Mouse (Mus musculus) intestine, embryonic 16.5 days (tissue): ENCODE results near the gene Gins2. TPM values are rescaled to one million over a fixed set of nuclear protein-coding genes. Genes with fewer than 3 reads are reported as not detected.
A peak's percentile ranks its signal among the peaks of the same experiment; 100 is the strongest.

Experiments used
- ATAC-seq: fragments of 200-750 bp; cut with Nextera tagmentation; 2 replicates; pipeline ENCODE4 v1.8.0; 2017; ENCODE audit warnings: moderate TSS enrichment, moderate library complexity
- H3K27ac ChIP-seq: fragments of 300-500 bp; sonication (generic); 2 replicates; pipeline ENCODE4 v1.5.1; 2014; ENCODE audit warnings: mild to moderate bottlenecking, low read length
- H3K27me3 ChIP-seq: fragments of 300-500 bp; sonication (generic); replicated peaks from 2 replicates; pipeline ENCODE4 v1.6.1; 2014; ENCODE audit warnings: low read length, control low read depth, mixed read lengths; ENCODE audit not compliant: control insufficient read depth, insufficient read depth
- H3K36me3 ChIP-seq: fragments of 300-500 bp; sonication (generic); 2 replicates; pipeline ENCODE4 v1.6.1; 2014; ENCODE audit warnings: low read length, control low read depth; ENCODE audit not compliant: control insufficient read depth, insufficient read depth
- H3K4me1 ChIP-seq: fragments of 300-500 bp; sonication (generic); 2 replicates; pipeline ENCODE4 v1.6.1; 2014; ENCODE audit warnings: low read length, control low read depth, mixed read lengths; ENCODE audit not compliant: control insufficient read depth, insufficient read depth
- H3K4me2 ChIP-seq: fragments of 300-500 bp; sonication (generic); 2 replicates; pipeline ENCODE4 v1.6.1; 2014; ENCODE audit warnings: low read depth, low read length, control low read depth
- H3K4me3 ChIP-seq: fragments of 300-500 bp; sonication (generic); 2 replicates; pipeline ENCODE4 v1.5.1; 2014; ENCODE audit warnings: mild to moderate bottlenecking, low read length
- H3K9ac ChIP-seq: fragments of 300-500 bp; sonication (generic); 2 replicates; pipeline ENCODE4 v1.6.1; 2014; ENCODE audit warnings: low read depth, low read length
- H3K9me3 ChIP-seq: fragments of 300-500 bp; sonication (generic); 2 replicates; pipeline ENCODE4 v1.6.1; 2016; ENCODE audit warnings: low read length, control low read depth; ENCODE audit not compliant: control insufficient read depth
- whole genome bisulfite sequencing: fragments of 180-500 bp; shearing (Covaris S2); extraction: QIAGEN DNeasy Blood & Tissue Kit; methylation state at CpG from one replicate; pipeline ENCODE4 v1.1.7; 2014; 5-methylcytosine and 5-hydroxymethylcytosine counted together
- polyA plus RNA-seq: library from polyadenylated mRNA; unstranded; fragments of >200 nt; fragmentation: Nextera tagmentation; extraction: Ambion mirVana; gene quantifications from 2 replicates; pipeline ENCODE4 v1.2.1, GENCODE M21; 2015

Gins2 gene
- polyA plus RNA-seq, 1 experiment from 2014 or later, result 87.5 TPM

DNA sequence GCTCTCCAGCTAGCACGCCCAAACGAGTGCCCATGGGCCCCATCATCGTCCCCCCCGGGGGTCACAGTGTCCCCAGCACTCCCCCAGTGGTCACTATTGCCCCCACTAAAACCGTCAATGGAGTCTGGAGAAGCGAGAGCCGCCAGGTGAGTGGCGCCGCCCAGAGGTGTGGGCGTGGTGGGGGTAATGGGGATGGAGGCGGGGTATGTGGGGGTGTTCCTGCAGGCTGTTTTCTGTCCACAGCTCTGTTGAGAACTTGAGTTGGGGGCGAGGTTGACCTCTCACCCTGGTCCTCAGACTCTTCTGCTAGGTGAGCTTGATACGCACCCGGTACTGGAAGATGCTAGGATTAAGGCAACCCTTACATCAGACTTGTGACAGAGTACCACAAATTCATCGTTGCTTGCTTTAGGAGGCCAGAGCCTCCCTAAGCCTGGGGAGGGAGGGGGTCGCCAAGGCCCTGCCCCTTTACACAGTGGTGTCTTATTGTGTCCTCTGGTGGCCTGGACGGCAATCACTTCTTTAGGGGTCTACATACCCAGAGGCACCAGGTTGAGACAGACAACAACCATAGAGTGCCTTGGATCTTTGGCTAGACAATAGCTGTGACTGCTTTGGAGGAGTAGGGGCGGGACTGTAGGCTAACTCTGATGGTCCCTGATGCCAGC, 26.3 kb downstream of the Gins2 start:
- WGBS, result 83% methylated on average over 18 of the region's 18 CpGs
- no peak for ATAC-seq
- Histone ChIP-seq H3K27ac (peak overlapping the region; percentile 71), H3K9ac (peak overlapping the region; percentile 48), H3K4me1 (peaks cover 54% of the 10 kb centered on the region), H3K27me3 (no peaks in the 10 kb centered on the region), H3K4me3 (no peak overlapping the region), H3K4me2 (no peak overlapping the region), H3K9me3 (no peaks in the 10 kb centered on the region), H3K36me3 (peaks cover 16% of the 10 kb centered on the region)

DNA sequence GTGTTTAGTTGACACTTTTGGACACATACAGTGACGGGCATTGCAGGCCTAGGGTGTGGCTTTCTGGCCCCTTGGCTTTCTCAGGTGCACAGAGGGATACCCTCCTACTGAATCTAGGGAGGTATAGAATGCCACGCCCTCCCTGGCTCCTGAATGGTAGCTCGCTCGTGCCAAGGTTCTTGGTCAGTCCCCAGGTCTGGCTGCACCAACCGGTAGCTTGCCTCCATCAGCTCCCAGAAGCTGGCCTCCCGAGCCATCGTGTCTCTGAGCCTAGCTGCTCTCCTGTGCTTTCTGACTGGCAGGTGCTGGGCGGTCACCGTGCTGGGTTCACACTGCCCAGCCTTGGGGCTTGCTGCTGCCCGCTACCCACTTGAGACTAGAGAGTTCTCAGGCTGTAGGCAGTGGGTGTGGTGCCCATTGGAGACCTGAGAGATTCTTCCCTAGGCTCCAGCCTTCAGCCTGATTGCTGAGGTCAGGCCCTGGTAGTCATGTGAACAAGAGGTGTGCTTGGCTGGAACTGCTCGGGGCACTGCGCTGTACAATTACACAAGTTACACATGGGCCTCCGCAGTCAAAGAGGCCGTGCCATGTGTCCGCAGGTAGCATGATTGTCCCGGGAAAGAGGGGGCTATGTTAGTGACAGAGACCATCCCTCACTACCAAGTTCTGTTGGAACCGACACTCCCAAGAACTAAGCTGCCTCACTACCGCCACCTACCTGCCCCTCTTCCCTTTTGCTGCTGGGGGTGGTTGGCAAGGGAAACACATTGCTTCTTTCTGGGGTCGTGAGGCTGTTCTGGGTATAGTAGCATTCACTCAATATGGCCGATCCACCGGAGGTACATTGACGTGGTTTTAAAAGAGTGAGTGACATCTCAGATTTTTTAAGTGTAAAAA, 27.3 kb downstream of the Gins2 start:
- no peak for ATAC-seq
- Histone ChIP-seq H3K4me2 (no peak overlapping the region), H3K36me3 (peaks cover 5% of the 10 kb centered on the region; the same call in 1 of the 2 replicates), H3K9me3 (no peaks in the 10 kb centered on the region), H3K9ac (no peak overlapping the region), H3K4me1 (peaks cover 63% of the 10 kb centered on the region), H3K27ac (peak overlapping the region; percentile 24), H3K4me3 (no peak overlapping the region), H3K27me3 (no peaks in the 10 kb centered on the region)
- WGBS, result 82% methylated on average over 22 of the region's 22 CpGs

DNA sequence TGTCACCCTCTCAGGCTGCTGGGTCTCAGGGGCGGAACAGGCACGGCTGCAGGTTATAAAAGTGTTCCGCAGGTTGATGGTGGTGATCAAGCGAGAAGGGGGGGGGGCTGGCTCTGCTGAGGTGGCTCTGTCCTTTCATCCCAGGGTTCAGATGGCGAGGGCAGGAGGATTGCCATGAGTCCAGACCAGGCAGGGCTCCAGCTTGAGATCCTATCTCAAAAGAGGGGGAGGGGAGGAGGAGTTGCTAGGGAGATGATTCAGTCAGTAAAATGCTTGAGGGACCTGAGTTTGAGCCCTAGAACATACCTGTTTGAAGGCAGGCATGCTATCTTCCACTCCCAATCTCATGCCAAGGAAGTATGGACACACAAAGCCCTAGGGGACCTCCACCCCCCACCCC, 28.6 kb downstream of the Gins2 start:
- H3K36me3 ChIP-seq, result no peaks in the 10 kb centered on the region
- H3K9ac ChIP-seq, result no peak overlapping the region
- 84% methylated on average over 5 of the region's 5 CpGs for WGBS
- H3K27ac ChIP-seq, result no peak overlapping the region
- H3K9me3 ChIP-seq, result no peaks in the 10 kb centered on the region
- H3K4me1 ChIP-seq, result peaks cover 73% of the 10 kb centered on the region
- ATAC-seq, result no peak
- no peak overlapping the region for H3K4me3 ChIP-seq
- H3K4me2 ChIP-seq, result no peak overlapping the region
- no peaks in the 10 kb centered on the region for H3K27me3 ChIP-seq

DNA sequence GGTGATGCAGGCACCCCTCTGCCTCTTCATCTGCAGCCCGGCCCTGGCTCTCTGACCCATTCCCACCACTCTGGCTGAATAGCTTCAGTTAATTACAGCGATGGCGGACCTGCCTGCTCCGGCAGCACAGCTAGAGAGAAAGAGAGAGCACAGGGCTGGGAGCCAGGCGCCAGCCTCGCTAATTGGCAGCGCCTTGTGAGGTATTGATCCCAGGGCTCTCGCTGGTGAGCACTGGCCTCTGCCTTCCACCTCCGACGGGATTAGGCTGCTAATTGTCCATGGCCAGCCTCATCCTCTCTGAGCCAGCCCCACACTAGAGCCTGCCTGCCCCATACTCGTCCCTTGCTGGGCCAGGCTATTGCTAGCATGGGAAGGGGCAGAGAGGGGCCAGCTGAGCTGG, 29.4 kb downstream of the Gins2 start:
- Histone ChIP-seq H3K27ac (no peak overlapping the region), H3K4me1 (peaks cover 66% of the 10 kb centered on the region), H3K4me2 (no peak overlapping the region), H3K9ac (0 out of 2 replicates have a peak overlapping the region, but pooled peaks have one; percentile 16), H3K27me3 (no peaks in the 10 kb centered on the region), H3K4me3 (no peak overlapping the region), H3K9me3 (no peaks in the 10 kb centered on the region), H3K36me3 (no peaks in the 10 kb centered on the region)
- 57% methylated on average over 11 of the region's 11 CpGs for WGBS
- ATAC-seq, result no peak

DNA sequence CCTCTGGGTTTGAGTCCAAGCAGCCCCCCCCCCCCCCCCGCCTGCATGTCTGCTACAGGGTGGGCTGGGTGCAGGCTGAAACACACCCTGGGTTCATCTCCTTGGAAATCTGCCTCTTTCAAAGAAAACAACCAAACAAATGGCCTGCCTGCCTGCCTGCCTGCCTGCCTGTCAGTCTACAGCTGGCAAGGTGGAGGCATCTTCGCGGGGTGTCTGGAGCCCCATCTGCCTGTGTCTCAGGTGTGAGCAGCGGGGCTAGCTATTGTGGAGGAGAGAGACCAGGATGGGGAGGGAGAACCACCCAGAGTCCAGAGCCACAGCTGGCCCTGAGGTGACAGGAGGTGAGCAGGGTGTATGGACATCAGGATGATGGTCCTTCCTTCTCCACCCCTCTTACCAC, 30.9 kb downstream of the Gins2 start:
- Histone ChIP-seq H3K9ac (peak overlapping the region; percentile 6; the same call in 1 of the 2 replicates), H3K36me3 (no peaks in the 10 kb centered on the region), H3K4me1 (peaks cover 51% of the 10 kb centered on the region), H3K4me3 (no peak overlapping the region), H3K27me3 (no peaks in the 10 kb centered on the region), H3K4me2 (no peak overlapping the region), H3K9me3 (no peaks in the 10 kb centered on the region), H3K27ac (no peak overlapping the region)
- ATAC-seq, result no peak
- WGBS, result 72% methylated on average over 4 of the region's 4 CpGs

DNA sequence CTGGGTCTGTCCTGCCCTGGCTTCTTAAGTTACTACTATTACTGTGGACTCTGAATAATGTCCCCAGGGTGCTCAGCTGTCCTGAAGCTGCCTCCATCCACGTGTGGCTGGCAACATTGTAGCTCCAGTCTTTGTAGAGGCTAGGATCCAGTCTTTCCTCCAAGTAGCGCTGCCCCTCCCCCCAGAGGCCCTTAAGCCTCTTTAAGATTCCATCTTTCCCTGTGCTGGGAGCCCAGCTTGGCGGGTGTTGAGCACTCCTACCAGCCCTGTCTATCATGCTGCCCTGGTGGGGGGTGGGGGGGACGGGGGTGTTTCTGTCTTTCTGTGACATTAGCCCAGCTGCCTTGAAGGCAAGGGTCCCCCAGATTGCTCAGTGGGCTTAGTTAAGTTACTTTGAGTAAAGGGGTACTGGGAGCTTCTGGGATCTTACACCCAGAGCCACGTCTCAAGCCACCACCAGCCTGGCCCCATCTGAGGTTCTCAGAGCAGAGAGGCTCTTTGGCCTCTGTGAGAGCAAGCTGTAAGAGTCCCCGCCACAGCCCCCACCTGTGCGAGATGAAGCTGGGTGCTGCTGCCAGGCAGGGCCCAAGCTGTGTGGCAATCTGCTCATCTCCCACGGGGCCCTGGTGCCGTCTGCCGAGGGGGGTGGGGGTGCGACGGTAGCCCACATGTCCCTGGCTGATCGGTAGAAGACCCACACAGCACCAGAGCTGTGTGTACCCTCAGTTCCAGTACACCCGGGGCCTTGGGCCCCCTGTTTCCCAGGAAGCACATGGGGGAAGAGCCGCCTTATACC, 31.7 kb downstream of the Gins2 start:
- Histone ChIP-seq H3K9ac (peak overlapping the region; percentile 14; the same call in 1 of the 2 replicates), H3K4me1 (peaks cover 43% of the 10 kb centered on the region), H3K4me2 (no peak overlapping the region), H3K36me3 (no peaks in the 10 kb centered on the region), H3K27ac (no peak overlapping the region), H3K9me3 (no peaks in the 10 kb centered on the region), H3K4me3 (no peak overlapping the region), H3K27me3 (no peaks in the 10 kb centered on the region)
- WGBS, result 69% methylated on average over 15 of the region's 15 CpGs
- ATAC-seq, result no peak

DNA sequence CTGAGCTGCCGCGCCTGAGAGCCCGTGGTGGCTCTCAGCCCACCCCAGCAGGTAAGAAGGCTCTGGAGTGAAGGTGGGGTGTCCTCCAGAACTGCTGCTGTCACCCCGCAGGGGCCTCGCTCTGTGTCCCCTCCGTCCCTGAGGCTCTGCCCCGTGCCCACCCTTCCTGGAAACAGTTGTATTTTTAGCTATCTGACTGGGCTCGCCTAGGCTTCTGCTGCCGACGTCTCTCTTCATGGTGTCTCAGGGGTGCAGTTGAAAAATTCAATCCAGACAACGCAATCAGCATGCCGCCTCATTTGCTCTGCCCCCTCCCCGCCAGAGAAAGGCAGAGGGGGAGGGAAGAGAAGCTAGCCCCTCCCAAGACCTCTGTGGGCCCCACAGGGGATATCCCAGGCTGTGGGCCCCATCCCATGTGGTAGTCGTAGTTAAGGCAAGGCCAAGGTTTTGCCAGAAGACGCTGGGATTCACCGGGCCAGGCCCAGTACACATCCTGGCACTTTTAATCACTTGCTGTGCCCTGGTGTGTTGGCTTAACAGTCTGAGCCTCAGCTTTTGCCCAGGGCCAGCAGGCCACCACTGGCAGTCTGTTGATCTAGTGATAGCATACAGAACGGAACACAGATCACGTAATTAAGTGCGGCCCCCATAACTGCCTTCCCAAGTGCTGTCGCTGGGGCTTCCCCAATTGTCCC, 32.8 kb downstream of the Gins2 start:
- no peaks in the 10 kb centered on the region for H3K27me3 ChIP-seq
- H3K4me2 ChIP-seq, result no peak overlapping the region
- no peaks in the 10 kb centered on the region for H3K9me3 ChIP-seq
- H3K27ac ChIP-seq, result peak overlapping the region; percentile 30; the same call in 1 of the 2 replicates
- peaks cover 33% of the 10 kb centered on the region for H3K4me1 ChIP-seq
- 63% methylated on average over 20 of the region's 20 CpGs for WGBS
- ATAC-seq, result no peak
- no peak overlapping the region for H3K4me3 ChIP-seq
- H3K9ac ChIP-seq, result peak overlapping the region; percentile 14; the same call in 1 of the 2 replicates
- no peaks in the 10 kb centered on the region for H3K36me3 ChIP-seq

DNA sequence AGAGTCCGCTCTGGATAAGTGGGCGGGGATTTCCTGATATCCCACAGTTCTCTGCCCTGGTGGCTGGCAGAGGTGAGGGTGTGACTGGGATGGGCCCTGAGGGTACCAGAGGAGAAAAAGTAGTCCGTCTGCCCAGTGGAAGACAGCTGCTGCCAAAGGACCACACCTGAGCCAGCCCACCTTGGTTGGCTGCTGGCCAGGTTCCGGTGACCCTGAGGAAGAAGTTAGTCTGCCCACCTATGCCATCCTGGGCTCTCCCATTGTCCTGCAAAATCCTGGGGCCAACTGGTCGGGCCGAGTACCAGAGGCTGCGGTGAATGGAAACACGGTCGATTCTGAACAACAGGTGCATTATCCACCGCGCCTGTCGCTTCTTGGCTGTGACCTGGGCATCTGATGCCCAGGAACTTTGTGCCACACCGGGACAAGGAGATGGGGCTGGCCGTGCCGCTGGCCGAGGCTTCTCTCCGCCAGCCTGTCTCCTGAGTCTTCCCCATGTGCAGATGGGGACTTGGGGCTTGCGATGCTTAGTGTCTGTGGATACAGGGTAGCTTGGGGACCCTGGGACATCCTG, 34.6 kb downstream of the Gins2 start:
- Histone ChIP-seq H3K9ac (no peak overlapping the region), H3K9me3 (no peaks in the 10 kb centered on the region), H3K27ac (no peak overlapping the region), H3K27me3 (no peaks in the 10 kb centered on the region), H3K4me3 (no peak overlapping the region), H3K4me1 (peaks cover 43% of the 10 kb centered on the region), H3K36me3 (no peaks in the 10 kb centered on the region), H3K4me2 (no peak overlapping the region)
- 93% methylated on average over 18 of the region's 18 CpGs for WGBS
- ATAC-seq, result no peak
